Mouse (Mus musculus) urinary bladder, adult 2 months (tissue): ENCODE data around the gene Dab1. TPM values are rescaled to one million over a fixed set of nuclear protein-coding genes. Genes with fewer than 3 reads are reported as not detected.

Experiments
- DNase-seq: peaks from one replicate; pipeline ENCODE4 v3.0.0; 2022; ENCODE audit warnings: low spot score
- polyA plus RNA-seq: library from polyadenylated mRNA; depleted of rRNA; stranded (reverse); fragments of >200 nt; gene quantifications from 2 replicates; pipeline ENCODE4 v1.2.3, GENCODE M21; 2012

Gene Dab1
- polyA plus RNA-seq, 1 experiment, result 2.6 TPM

- no peak for DNase-seq
Observed at GRCm38 (mm10) chr4:104596936-104597335, 977.8 kb downstream of the Dab1 start.

- no peak for DNase-seq
Observed at GRCm38 (mm10) chr4:104597490-104598465, 978.6 kb downstream of the Dab1 start.

GRCm38 (mm10) chr4:104602804-104603203 is 983.6 kb downstream of the Dab1 start:
- no peak for DNase-seq

GRCm38 (mm10) chr4:104604298-104604697 is 985.1 kb downstream of the Dab1 start:
- no peak for DNase-seq

GRCm38 (mm10) chr4:104606881-104607280 is 987.7 kb downstream of the Dab1 start:
- no peak for DNase-seq

- DNase-seq, result no peak
Observed at GRCm38 (mm10) chr4:104607636-104608035, 988.5 kb downstream of the Dab1 start.

GRCm38 (mm10) chr4:104619452-104619851 is 1000.3 kb downstream of the Dab1 start:
- DNase-seq, result no peak

- no peak for DNase-seq
Observed at GRCm38 (mm10) chr4:104625316-104625715, 1006.2 kb downstream of the Dab1 start.

GRCm38 (mm10) chr4:104628708-104629107 is 1009.5 kb downstream of the Dab1 start:
- no peak for DNase-seq

GRCm38 (mm10) chr4:104637016-104637415 is 1017.9 kb downstream of the Dab1 start:
- DNase-seq, result no peak

GRCm38 (mm10) chr4:104640617-104641016 is 1021.5 kb downstream of the Dab1 start:
- DNase-seq, result no peak

- no peak for DNase-seq
Observed at GRCm38 (mm10) chr4:104642761-104643469, 1023.8 kb downstream of the Dab1 start.

GRCm38 (mm10) chr4:104643534-104644356 is 1024.6 kb downstream of the Dab1 start:
- DNase-seq, result no peak

GRCm38 (mm10) chr4:104644357-104644630 is 1025.1 kb downstream of the Dab1 start:
- no peak for DNase-seq

- no peak for DNase-seq
Observed at GRCm38 (mm10) chr4:104644862-104645261, 1025.7 kb downstream of the Dab1 start.

- no peak for DNase-seq
Observed at GRCm38 (mm10) chr4:104651761-104652160, 1032.6 kb downstream of the Dab1 start.

- DNase-seq, result no peak
Observed at GRCm38 (mm10) chr4:104656728-104657127, 1037.6 kb downstream of the Dab1 start.

GRCm38 (mm10) chr4:104662841-104663614 is 1043.9 kb downstream of the Dab1 start:
- DNase-seq, result no peak

- DNase-seq, result no peak
Observed at GRCm38 (mm10) chr4:104665553-104665952, 1046.4 kb downstream of the Dab1 start.

- no peak for DNase-seq
Observed at GRCm38 (mm10) chr4:104666831-104667551, 1047.8 kb downstream of the Dab1 start.

- DNase-seq, result no peak
Observed at GRCm38 (mm10) chr4:104668061-104668460, 1048.9 kb downstream of the Dab1 start.
